Mouse (Mus musculus): ENCODE measurements around the gene Pla2g2d. TPM values are rescaled to one million over a fixed set of nuclear protein-coding genes. Genes with fewer than 3 reads are reported as not detected.

Gene Pla2g2d
- polyA plus RNA-seq, 1 experiment from 2014 or later: 0.32 TPM

DNA sequence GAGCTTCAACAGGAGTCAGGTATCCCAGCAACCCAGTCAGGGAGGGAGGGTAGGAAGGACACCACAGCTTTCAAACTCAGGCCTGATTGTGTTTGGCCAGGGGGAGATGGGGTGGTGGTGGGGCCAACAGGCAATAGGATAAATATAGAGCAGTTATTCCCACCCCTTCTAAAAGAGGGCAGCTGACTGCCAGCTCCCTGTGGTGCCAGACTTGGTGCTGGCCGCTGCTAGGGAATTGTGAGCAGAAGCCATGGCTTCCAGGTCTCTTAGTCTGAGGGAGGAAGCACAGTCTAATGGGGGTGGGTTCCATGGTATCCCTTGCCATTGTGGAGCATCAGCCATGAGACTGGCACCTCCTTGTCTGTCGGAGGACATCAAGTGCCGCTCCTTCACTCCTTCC is 21.9 kb upstream of the Pla2g2d start:
- H3K4me1 ChIP-seq: no peaks in the 10 kb centered on the region
- no peak overlapping the region for H3K9ac ChIP-seq
- whole genome bisulfite sequencing: 82% methylated on average over 3 of the region's 3 CpGs
- no peaks in the 10 kb centered on the region for H3K9me3 ChIP-seq
- H3K27ac ChIP-seq: no peak overlapping the region
- ATAC-seq (ENCODE audit: insufficient number of reproducible peaks, insufficient read depth, low FRiP score, low TSS enrichment): no peak
- no peak overlapping the region for H3K4me3 ChIP-seq
- H3K4me2 ChIP-seq (replicated peaks): no peak overlapping the region
- H3K27me3 ChIP-seq: no peaks in the 10 kb centered on the region
- H3K36me3 ChIP-seq: no peaks in the 10 kb centered on the region

DNA sequence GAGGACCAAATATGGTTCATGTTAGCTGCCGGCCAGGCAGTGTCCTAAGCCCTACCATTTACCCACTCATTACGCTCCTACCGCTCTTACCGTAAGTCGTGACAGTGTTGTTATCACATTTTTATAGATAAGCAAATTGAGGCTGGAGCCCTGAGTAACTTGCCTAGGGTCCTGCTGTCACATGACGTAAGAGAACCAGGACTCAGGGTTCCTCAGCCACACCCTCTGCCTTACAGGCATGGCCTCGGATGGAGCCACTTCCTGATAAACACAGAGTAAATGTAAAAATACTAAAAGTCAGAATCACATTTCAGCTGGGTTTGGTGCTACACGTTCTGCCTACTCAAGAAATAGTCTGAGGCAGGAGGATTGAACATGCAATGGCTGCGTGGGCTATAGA is 21.1 kb upstream of the Pla2g2d start:
- Histone ChIP-seq H3K27me3 (no peaks in the 10 kb centered on the region), H3K9me3 (no peaks in the 10 kb centered on the region), H3K36me3 (no peaks in the 10 kb centered on the region), H3K4me2 (replicated peaks) (no peak overlapping the region), H3K4me3 (no peak overlapping the region), H3K9ac (no peak overlapping the region), H3K4me1 (no peaks in the 10 kb centered on the region), H3K27ac (no peak overlapping the region)
- no peak for ATAC-seq (ENCODE audit: insufficient number of reproducible peaks, insufficient read depth, low FRiP score, low TSS enrichment)
- 77% methylated on average over 9 of the region's 9 CpGs for WGBS

DNA sequence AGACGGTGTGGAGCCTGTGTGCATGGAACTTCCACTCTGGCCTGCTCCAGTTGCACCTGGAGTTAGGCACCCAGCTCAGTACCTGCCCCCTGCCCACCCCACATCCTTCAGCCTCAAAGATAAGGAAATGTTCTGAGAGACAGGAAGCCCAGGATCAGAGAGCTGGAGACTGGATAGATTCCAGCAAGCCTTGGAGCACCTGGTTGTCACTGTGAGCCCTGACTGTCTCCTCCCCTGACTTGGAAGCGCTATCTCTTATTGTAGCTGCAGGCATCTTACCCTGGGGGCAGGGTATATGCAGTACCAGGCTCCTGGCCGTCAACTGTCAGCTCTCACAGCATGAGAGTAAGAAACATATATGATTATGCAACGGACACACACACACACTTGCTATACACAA is 20.1 kb upstream of the Pla2g2d start:
- Histone ChIP-seq H3K27me3 (no peaks in the 10 kb centered on the region), H3K36me3 (no peaks in the 10 kb centered on the region), H3K27ac (no peak overlapping the region), H3K9ac (no peak overlapping the region), H3K4me1 (no peaks in the 10 kb centered on the region), H3K9me3 (no peaks in the 10 kb centered on the region), H3K4me3 (no peak overlapping the region), H3K4me2 (replicated peaks) (no peak overlapping the region)
- ATAC-seq (ENCODE audit: insufficient number of reproducible peaks, insufficient read depth, low FRiP score, low TSS enrichment): no peak
- WGBS: 71% methylated on average over 4 of the region's 4 CpGs

DNA sequence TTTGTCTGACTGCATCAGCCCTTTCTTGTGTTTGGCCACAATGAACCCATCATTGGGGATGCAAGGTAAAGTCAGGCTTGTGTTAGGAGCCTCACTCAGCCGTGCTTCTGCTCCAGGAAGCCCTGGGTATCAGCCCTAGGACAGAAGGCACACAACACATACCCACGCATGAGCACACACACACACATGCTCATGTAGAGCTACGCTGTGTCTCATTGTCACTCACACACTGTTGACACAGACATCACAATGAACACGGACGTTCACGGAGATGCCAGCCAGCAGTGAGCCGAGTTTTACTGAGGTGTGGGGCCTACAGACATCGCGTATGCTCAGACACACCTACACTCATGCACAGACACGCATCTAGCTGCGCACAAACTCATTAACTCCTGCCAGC is 19.6 kb upstream of the Pla2g2d start:
- Histone ChIP-seq H3K27me3 (no peaks in the 10 kb centered on the region), H3K4me3 (no peak overlapping the region), H3K9ac (no peak overlapping the region), H3K36me3 (no peaks in the 10 kb centered on the region), H3K4me2 (replicated peaks) (no peak overlapping the region), H3K9me3 (no peaks in the 10 kb centered on the region), H3K4me1 (no peaks in the 10 kb centered on the region), H3K27ac (no peak overlapping the region)
- 79% methylated on average over 11 of the region's 11 CpGs for WGBS
- ATAC-seq (ENCODE audit: insufficient number of reproducible peaks, insufficient read depth, low FRiP score, low TSS enrichment): no peak

DNA sequence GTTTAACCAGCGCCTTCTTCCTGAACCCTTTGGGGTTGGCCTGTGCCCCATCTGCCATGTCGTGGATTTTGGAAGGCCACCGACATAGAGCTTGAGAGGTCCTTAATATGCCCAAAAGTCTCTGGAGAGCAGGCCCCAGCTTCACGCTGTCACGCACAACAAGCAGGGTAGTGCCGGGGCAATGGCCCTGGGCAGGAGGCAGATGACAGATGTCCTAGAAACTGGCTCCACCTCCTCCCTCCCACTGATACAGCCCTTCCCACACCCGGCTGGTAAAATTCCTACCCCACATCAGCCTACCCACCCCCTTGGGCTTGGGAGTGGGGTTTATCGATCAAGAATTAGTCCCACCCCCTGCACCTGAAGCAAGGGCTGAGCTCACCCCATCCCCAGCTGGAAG is 18.1 kb upstream of the Pla2g2d start, which contains the start of gene Pla2g2f:
Gene Pla2g2f, minus strand, starts transcription at position 211 of the 400 bp plus-strand sequence.
- no peak within 1 kb of the TSS for H3K9ac ChIP-seq
- H3K36me3 ChIP-seq: no peaks in the 10 kb centered on the region
- H3K4me2 ChIP-seq (replicated peaks): no peak within 1 kb of the TSS
- WGBS: 79% methylated on average over 8 of the region's 8 CpGs
- H3K4me3 ChIP-seq: no peak within 1 kb of the TSS
- no peaks in the 10 kb centered on the region for H3K9me3 ChIP-seq
- H3K27ac ChIP-seq: no peak within 1 kb of the TSS
- no peaks in the 10 kb centered on the region for H3K4me1 ChIP-seq
- no peaks in the 10 kb centered on the region for H3K27me3 ChIP-seq
- ATAC-seq (ENCODE audit: insufficient number of reproducible peaks, insufficient read depth, low FRiP score, low TSS enrichment): no peak

DNA sequence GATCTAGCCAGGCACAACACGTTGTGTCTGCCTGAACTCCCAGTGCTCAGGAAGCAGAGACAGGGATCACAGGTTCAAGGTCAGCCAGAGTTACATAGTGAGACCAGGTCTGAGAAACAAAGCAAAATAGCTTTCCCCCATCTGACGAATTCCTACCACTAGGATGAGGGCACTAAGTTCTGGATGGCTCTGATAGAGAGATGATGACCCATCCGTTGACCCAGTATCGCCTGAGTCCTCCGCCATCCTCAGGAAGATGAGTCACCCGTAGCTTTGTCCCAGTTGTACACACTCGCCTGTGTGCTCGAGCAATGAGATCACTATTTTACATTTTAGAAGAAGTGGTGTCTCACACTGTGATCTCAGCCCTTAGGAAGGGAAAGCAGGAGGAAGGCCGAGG is 13.3 kb upstream of the Pla2g2d start:
- ATAC-seq (ENCODE audit: insufficient number of reproducible peaks, insufficient read depth, low FRiP score, low TSS enrichment): no peak
- Histone ChIP-seq H3K9me3 (no peaks in the 10 kb centered on the region), H3K4me1 (no peaks in the 10 kb centered on the region), H3K27me3 (no peaks in the 10 kb centered on the region), H3K27ac (no peak overlapping the region), H3K36me3 (no peaks in the 10 kb centered on the region), H3K4me3 (no peak overlapping the region), H3K4me2 (replicated peaks) (no peak overlapping the region), H3K9ac (no peak overlapping the region)
- WGBS: 80% methylated on average over 9 of the region's 9 CpGs

DNA sequence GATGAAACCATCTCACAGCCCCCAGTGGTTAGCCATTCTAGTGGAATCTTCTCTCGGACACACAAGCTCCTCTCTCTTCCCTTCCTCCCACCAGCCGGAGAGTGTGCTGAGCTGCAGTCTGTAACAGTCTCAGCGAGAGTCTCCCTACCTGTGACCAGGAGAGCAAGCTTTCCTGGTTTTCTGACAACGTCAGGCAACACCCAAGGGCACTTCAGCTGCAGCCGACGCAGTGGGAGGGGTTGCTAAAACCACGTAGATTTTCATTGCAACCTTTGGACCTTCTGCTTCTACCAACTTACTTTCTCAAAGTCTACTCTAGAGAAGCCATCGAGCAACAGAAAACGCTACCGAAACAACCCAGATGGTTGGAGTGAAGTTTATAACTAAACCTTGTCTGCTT is 3.6 kb upstream of the Pla2g2d start:
- Histone ChIP-seq H3K27ac (no peak overlapping the region), H3K27me3 (0 out of 2 replicates have a peak, but pooled peaks cover 2% of the 10 kb centered on the region), H3K4me1 (no peaks in the 10 kb centered on the region), H3K9ac (no peak overlapping the region), H3K4me2 (replicated peaks) (no peak overlapping the region), H3K36me3 (no peaks in the 10 kb centered on the region), H3K9me3 (no peaks in the 10 kb centered on the region), H3K4me3 (no peak overlapping the region)
- ATAC-seq (ENCODE audit: insufficient number of reproducible peaks, insufficient read depth, low FRiP score, low TSS enrichment): no peak
- WGBS: 86% methylated on average over 10 of the region's 10 CpGs

DNA sequence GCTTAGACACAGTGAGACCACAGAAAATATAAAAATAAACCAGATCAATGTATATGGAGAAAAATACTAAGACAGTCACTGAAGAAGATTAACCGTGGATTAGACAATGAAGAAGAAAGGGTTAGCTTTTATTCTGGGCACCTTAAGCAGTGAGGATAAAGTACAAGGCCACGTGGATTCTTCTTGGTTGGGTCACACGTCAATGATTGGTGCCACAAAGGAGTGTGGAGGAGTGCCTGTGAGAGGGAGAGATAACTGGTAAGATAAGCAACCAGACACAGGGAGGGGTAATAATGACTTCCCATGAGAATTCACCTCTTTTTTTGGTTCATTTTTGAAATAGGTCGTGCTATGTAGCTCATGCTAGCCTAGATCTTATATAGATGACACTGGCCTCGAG is 3.1 kb upstream of the Pla2g2d start:
- no peak overlapping the region for H3K4me3 ChIP-seq
- ATAC-seq (ENCODE audit: insufficient number of reproducible peaks, insufficient read depth, low FRiP score, low TSS enrichment): no peak
- WGBS: 78% methylated on average over 5 of the region's 5 CpGs

DNA sequence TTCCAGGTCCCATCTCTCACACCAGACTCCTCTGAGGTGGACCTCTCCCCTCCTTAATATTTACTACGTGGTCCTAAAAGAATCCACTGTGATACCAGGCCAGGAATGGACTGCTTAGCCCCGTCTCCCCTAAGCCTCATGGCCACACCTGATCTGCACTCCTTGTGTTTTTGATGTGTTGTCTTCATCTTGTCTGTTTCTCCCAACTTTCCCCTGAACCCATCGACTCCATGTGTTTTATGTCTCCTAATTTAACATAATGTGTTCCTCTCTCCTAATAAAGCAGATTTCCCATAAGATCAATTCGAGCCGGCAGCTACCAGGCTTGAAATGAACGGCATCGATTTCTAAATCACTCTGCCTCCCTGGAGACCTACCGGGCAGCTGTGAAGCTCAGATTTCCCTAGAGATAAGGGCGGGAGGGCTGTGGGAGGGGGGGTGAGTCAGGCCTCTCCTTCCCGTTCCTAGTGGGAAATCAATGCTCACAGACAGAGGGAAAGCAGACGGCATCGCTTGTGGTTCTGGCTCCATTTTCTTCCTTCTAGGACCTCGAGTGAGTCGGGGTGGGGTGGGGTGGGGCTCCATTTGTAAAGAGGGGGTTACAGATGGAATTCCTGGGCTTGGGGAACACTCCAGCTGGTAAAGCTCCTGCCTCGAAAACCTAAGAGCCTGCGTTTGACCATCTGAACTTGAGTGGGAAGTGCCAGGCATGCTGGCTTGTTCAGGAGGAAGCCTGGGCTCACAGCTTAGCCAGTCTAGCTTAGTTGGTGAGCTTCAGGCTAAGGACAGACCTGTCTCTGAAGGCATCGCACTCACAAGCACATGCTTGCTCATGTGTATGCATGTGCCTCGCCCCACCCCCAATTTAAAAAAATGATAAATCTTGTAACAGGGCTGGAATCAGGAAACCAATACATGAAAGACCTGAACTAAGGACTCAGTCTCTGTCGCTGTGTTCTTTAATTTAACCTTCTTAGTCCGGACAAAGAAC is 2.2 kb downstream of the Pla2g2d start:
- H3K9me3 ChIP-seq: no peaks in the 10 kb centered on the region
- H3K4me3 ChIP-seq: no peak overlapping the region
- H3K27ac ChIP-seq: no peak overlapping the region
- peaks cover 6% of the 10 kb centered on the region for H3K4me1 ChIP-seq
- 0 out of 2 replicates have a peak overlapping the region, but pooled peaks have one; percentile 4 for H3K4me2 ChIP-seq (replicated peaks)
- H3K9ac ChIP-seq: no peak overlapping the region
- H3K36me3 ChIP-seq: no peaks in the 10 kb centered on the region
- 0 out of 2 replicates have a peak, but pooled peaks cover 2% of the 10 kb centered on the region for H3K27me3 ChIP-seq
- 35% methylated on average over 20 of the region's 20 CpGs for WGBS
- no peak for ATAC-seq (ENCODE audit: insufficient number of reproducible peaks, insufficient read depth, low FRiP score, low TSS enrichment)

More for the DNA sequence above, 3.1 kb upstream of the Pla2g2d start:
- Histone ChIP-seq H3K4me2 (replicated peaks) (no peak overlapping the region), H3K36me3 (no peaks in the 10 kb centered on the region), H3K27me3 (0 out of 2 replicates have a peak, but pooled peaks cover 2% of the 10 kb centered on the region), H3K4me1 (no peaks in the 10 kb centered on the region), H3K9me3 (no peaks in the 10 kb centered on the region), H3K27ac (no peak overlapping the region), H3K9ac (no peak overlapping the region)

DNA sequence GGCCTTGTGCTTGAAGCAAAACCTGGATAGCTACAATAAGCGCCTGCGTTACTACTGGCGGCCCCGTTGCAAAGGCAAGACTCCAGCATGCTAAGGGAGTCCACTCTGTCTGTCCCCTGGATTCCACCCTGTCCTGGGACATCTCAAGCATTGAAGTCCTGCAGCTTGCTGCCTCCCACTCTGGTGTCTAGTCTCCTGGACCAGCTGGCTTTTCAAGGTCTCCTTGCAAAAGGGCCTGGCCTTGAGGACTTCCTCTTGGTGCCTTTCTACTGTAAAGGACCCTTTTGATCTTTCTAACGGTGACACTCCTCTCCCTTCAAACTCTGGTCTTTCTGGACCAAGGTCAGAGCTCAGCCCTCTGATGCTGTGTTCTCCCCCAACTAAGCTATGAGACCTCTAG is 4.8 kb downstream of the Pla2g2d start:
- H3K4me3 ChIP-seq: no peak overlapping the region
- 91% methylated on average over 5 of the region's 5 CpGs for WGBS
- no peak for ATAC-seq (ENCODE audit: insufficient number of reproducible peaks, insufficient read depth, low FRiP score, low TSS enrichment)
- H3K27ac ChIP-seq: no peak overlapping the region
- no peak overlapping the region for H3K4me2 ChIP-seq (replicated peaks)
- peaks cover 6% of the 10 kb centered on the region for H3K4me1 ChIP-seq
- H3K27me3 ChIP-seq: 0 out of 2 replicates have a peak, but pooled peaks cover 2% of the 10 kb centered on the region
- H3K9me3 ChIP-seq: no peaks in the 10 kb centered on the region
- H3K9ac ChIP-seq: no peak overlapping the region
- H3K36me3 ChIP-seq: no peaks in the 10 kb centered on the region

DNA sequence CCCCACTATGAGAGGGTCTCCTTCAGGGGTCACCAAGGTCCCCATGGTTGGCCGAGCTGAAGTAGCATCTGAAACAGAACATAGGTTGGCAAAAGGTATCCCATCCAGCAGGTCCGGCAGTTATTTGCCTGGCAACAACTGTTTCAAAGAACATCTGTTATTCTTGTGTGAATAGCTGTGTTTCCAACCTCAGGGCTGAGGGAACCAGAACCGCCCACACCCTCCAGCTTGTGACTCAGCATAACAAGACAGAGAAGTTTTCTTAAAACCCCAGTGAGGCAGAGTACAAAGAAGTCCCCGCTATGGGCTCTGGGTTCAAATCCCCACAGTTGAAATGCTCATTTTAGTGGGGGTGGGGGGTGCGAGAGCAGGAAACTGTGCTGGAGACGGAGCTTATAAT is 6.6 kb downstream of the Pla2g2d start:
- 77% methylated on average over 6 of the region's 6 CpGs for WGBS
- H3K9ac ChIP-seq: no peak overlapping the region
- no peaks in the 10 kb centered on the region for H3K9me3 ChIP-seq
- H3K4me3 ChIP-seq: no peak overlapping the region
- ATAC-seq (ENCODE audit: insufficient number of reproducible peaks, insufficient read depth, low FRiP score, low TSS enrichment): no peak
- H3K36me3 ChIP-seq: no peaks in the 10 kb centered on the region
- H3K4me2 ChIP-seq (replicated peaks): no peak overlapping the region
- 0 out of 2 replicates have a peak, but pooled peaks cover 2% of the 10 kb centered on the region for H3K27me3 ChIP-seq
- peaks cover 6% of the 10 kb centered on the region for H3K4me1 ChIP-seq
- H3K27ac ChIP-seq: no peak overlapping the region

DNA sequence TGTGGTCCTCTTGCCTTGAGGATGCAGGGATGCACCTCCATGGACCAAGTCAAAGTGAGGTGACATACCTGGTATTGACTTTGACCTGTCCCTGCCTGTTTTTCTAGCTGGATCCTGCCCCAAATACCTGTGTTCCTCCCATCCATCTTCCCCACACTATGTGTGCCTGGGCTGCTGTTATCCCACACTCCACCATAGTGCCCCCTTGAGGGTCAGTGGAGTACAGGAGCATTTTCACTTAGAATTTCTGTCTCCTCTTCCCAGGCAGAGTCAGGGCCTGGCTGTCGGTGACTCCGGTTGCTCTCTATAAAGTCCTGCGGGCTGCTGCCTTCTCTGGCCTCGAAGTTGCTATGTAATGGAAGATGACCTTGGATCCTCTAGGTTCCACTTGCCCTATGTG is 10.2 kb downstream of the Pla2g2d start:
- no peak overlapping the region for H3K4me3 ChIP-seq
- H3K9ac ChIP-seq: no peak overlapping the region
- H3K36me3 ChIP-seq: no peaks in the 10 kb centered on the region
- H3K4me1 ChIP-seq: no peaks in the 10 kb centered on the region
- H3K4me2 ChIP-seq (replicated peaks): no peak overlapping the region
- no peak for ATAC-seq (ENCODE audit: insufficient number of reproducible peaks, insufficient read depth, low FRiP score, low TSS enrichment)
- H3K27ac ChIP-seq: no peak overlapping the region
- H3K9me3 ChIP-seq: no peaks in the 10 kb centered on the region
- H3K27me3 ChIP-seq: no peaks in the 10 kb centered on the region
- WGBS: 56% methylated on average over 4 of the region's 4 CpGs

All from embryonic facial prominence, embryonic 12.5 days (tissue).